Mouse (Mus musculus) spleen, postnatal 10 days (tissue): Measurements from ENCODE around the gene Cadps.

Experiments used
- DNase-seq, 2 experiments: peaks; one replicate each; pipeline ENCODE4 v3.0.0; 2021 to 2022; ENCODE audit warnings: low spot score in 2 of 2

The Cadps gene

DNA sequence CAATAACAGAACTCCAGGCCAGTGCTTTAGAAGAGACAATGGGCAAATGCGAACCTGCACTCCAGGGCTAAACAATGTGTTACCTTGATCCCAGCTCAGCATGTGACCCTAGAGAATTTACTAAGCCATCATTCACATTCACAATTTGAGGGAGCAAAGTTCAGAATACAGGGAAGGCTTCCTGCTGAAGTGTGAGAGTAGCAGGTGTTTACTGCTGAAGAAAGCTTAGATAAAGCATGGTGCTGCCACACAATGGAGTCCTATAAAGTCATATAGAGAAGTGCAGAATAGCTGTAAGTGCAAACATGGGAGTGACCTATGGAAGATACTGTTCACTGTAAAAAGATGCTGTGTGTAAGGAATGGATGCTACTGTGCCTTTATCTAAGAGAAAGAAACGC is 91.9 kb downstream of the Cadps start:
- no peak for DNase-seq

DNA sequence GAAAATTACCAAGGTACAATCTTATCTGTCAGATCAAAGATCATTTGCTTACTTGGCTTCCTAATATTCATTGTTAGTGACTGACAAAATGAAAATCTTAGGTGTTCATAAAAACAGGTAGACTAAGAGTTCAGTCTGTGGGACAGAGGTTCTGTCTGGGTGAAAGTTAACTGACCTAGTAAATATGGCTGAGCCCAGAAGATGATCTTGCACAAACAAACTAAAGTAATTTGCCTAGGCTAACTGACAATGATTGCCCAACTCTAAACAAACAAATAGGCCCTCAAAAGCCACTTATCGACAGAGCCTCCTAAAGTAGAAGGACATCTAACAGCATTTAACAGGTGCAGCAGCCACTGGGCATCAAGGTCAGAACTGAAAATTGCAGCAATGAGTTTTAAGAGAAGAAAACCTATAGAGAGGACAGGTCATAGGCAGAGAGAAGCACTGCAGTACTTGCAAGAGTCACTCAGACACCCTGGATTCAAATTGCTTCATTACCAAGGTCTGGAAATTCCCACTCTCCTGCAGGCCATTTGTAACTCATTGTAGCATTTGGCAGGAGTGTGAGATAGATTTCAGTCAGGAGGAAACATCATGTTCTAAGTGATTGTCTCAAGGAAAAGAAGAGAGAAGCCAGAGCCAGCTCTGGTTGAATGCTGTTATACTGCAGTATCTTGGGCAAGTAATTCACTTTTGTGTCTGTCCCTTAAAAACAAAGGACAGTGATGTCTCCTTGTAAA is 100.3 kb downstream of the Cadps start:
- no peak for DNase-seq

- DNase-seq: no peak
Measured at GRCm38 (mm10) chr14:12718766-12719165, 104.1 kb downstream of the Cadps start.

GRCm38 (mm10) chr14:12715906-12716659 is 106.8 kb downstream of the Cadps start:
- DNase-seq: no peak

GRCm38 (mm10) chr14:12707395-12707794 is 115.5 kb downstream of the Cadps start:
- DNase-seq: no peak

GRCm38 (mm10) chr14:12704461-12704860 is 118.4 kb downstream of the Cadps start:
- no peak for DNase-seq

GRCm38 (mm10) chr14:12690201-12690600 is 132.7 kb downstream of the Cadps start:
- no peak for DNase-seq

DNA sequence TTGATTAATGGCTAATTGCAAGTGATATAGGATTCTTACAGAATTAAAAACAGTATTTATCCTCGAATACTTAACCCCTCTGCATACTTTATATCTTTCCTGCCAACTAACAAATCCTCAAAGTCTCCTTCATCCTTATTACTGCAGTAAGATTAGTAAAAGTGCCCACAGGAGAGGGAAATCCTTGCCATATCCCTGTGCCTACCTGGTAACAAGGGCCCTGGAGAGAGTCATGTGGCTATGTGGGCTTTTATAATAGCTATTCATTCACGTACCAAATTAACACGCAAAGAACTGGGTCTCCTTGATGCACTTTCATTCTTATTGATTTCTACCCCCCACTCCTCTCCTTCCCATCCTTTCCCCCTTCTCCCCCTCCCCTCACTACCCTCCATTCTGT is 137.9 kb downstream of the Cadps start:
- no peak for DNase-seq

- no peak for DNase-seq
Measured at GRCm38 (mm10) chr14:12680819-12681638, 141.8 kb downstream of the Cadps start.

- DNase-seq: no peak
Measured at GRCm38 (mm10) chr14:12661430-12661829, 161.4 kb downstream of the Cadps start.

DNA sequence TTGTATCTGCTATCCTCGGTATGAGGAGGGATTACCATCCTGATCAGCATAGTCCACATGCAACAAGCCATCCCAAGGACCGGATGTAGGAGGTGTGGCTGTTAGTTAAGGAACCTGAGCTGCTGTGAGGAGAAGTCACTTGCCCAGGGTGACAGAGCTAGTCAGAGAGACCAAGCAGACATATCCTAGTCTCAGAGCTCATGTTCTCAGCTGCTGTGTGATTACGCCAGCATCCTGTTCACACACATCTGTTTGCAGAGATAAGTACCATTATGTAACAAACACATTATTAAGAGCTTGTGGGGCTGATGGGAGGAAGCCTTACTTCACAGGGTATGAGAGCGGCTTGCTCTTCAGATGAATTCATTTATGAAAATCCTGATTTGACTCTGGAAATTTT is 165.5 kb downstream of the Cadps start:
- no peak for DNase-seq

- DNase-seq: no peak
Measured at GRCm38 (mm10) chr14:12642868-12643512, 179.9 kb downstream of the Cadps start.

DNA sequence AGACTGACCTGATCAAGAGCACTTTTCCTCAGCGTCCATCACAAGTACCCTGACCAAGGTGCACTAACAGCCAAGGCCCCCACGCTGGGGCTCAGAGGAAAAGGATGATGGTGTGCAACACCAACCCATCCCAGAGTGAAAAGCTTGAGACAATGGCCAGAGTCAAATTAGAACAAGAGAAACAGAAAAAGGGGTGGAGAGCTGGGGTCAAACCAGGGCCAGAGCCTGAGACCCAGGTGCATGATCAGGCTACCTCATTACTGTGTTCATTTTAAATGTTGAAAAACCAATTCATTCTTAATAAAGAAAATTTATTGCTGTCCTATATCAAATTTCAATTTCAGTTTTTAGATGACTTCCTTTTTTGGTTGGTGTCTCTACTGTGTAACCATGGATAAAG is 184.1 kb downstream of the Cadps start:
- no peak for DNase-seq

- no peak for DNase-seq
Measured at GRCm38 (mm10) chr14:12637121-12637754, 185.6 kb downstream of the Cadps start.

GRCm38 (mm10) chr14:12624256-12625130 is 198.4 kb downstream of the Cadps start:
- DNase-seq: no peak

DNA sequence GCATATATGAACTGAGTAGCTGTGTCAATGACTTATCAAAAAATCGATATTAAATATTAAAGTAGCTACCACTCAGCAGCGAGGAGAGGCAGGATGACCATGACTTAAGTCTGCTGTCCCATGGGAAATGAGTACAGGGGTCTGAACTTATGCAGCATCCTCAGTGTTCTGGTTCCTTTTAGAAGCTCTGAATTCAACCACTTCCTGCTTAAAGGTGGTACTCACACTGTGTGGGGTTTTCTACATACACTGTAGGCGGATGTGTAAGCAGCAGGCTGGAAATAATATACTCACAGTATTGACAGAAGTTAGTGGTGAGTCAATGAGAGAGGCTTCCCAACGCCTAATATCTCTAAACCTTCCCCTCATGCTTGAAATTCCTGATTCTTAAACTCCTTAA is 215.9 kb downstream of the Cadps start:
- DNase-seq: no peak

DNA sequence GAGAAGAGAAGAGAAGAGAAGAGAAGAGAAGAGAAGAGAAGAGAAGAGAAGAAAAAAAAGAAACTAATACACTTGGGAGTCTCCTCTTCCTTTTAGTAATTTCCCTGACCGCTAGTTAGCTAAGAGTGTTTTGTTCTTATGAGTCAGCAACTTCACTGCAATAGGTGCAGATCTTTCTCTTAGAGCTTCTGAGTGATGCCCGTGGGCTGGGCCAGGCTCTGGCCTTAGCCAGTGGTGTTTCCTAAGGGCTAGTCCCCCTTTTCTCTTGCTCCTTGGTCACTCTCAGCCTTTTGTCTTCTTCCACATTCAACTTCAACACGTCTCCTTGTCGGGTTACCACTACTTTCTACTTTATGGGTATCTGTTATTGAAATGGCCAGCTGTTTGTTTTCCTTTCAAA is 216.7 kb downstream of the Cadps start:
- no peak for DNase-seq

DNA sequence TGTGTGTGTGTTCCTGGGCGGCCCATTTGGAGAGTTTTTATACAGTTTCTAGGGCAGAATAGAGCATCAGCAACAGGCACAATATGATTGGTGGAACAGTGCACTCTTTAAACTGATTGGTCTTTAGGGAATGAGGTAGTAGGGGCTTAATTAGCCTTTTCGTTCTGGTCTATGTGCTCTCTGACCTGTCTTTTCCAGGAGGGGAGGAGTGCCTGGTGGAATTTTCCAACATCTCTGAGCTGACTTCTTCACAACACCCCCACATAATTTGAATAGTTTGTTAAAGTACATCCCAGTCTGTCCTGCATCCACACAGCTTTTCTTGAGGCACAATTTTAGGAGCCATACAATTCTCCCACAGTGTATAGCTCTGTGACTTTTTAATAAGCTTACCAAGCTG is 220.8 kb downstream of the Cadps start:
- no peak for DNase-seq

GRCm38 (mm10) chr14:12595326-12595725 is 227.6 kb downstream of the Cadps start:
- DNase-seq: no peak

DNA sequence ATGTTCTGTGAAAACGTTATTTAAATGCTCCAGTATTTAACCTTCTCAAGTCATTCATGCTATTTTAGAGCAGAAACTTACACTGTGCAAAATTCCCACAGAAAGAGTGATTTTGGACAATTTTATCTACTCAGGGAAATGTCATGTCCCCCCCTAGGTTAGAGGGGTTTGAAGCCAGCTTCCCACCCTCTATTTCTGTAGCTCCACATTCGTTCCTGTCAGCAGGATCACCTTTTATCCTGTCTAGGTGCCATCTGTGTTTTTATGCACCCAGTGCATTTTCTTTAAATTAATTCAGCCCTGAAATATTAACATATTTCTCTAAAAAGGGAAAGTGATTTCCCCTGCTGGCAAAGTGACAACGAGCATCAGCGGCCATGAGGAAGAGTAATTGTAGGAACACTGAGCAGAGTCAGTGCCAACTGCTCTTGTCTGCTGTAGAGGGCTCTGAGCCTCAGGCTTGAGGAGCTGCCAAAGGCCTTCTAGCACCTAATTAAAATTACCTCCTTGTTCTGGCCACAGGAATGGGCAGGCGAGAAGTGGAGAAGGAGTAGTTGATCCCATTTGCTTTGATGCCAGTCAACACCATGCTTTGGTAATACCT is 230.3 kb downstream of the Cadps start:
- no peak for DNase-seq
